Mouse (Mus musculus): ENCODE results near the gene Smad3. TPM values are rescaled to one million over a fixed set of nuclear protein-coding genes. Genes with fewer than 3 reads are reported as not detected.

Gene Smad3
- polyA plus RNA-seq, 1 experiment = 6.3 TPM

- H3K27me3 ChIP-seq (ENCODE audit: control insufficient read depth, insufficient read depth, insufficient read length) = no peaks in the 10 kb centered on the region
- no peak overlapping the region for H3K4me3 ChIP-seq (ENCODE audit: insufficient read depth, poor library complexity, severe bottlenecking)
Observed at GRCm38 (mm10) chr9:63746980-63747379, 10.8 kb downstream of the Smad3 start.

GRCm38 (mm10) chr9:63745821-63746632 is 11.8 kb downstream of the Smad3 start:
- H3K36me3 ChIP-seq (ENCODE audit: control insufficient read depth, insufficient read depth) = no peaks in the 10 kb centered on the region
- peaks cover 5% of the 10 kb centered on the region for H3K79me3 ChIP-seq (ENCODE audit: low read depth)
- H3K27me3 ChIP-seq (ENCODE audit: control insufficient read depth, insufficient read depth, insufficient read length) = no peaks in the 10 kb centered on the region
- no peak overlapping the region for H3ac ChIP-seq (ENCODE audit: control insufficient read depth, insufficient read length, low read depth)
- peaks cover 32% of the 10 kb centered on the region for H3K79me2 ChIP-seq (ENCODE audit: control insufficient read depth, insufficient read depth)
- H3K4me3 ChIP-seq (ENCODE audit: insufficient read depth, poor library complexity, severe bottlenecking) = no peak overlapping the region
- no peak for TF ChIP-seq CTCF (IDR thresholded peaks at IDR 0.05; ENCODE audit: control insufficient read depth, insufficient read depth, insufficient read length)
- TF ChIP-seq FOSL1 (IDR thresholded peaks at IDR 0.05; ENCODE audit: insufficient read depth, low read length, poor library complexity, severe bottlenecking) = no peak
- no peak for TF ChIP-seq USF1 (IDR thresholded peaks at IDR 0.05; ENCODE audit: low read depth)
- no peak for TF ChIP-seq MYOD1 (IDR thresholded peaks at IDR 0.05; ENCODE audit: control insufficient read depth, insufficient read length, low read depth)
- no peak for TF ChIP-seq MYOG (IDR thresholded peaks at IDR 0.05; ENCODE audit: control insufficient read depth, extremely low read depth, insufficient read length)
- TF ChIP-seq MAX (IDR thresholded peaks at IDR 0.05) = no peak
- no peak for TF ChIP-seq CEBPB (IDR thresholded peaks at IDR 0.05; ENCODE audit: low read depth)

More at GRCm38 (mm10) chr9:63746980-63747379, 10.8 kb downstream of the Smad3 start:
- Histone ChIP-seq H3ac (ENCODE audit: control insufficient read depth, insufficient read length, low read depth) (no peak overlapping the region), H3K79me3 (ENCODE audit: low read depth) (peaks cover 3% of the 10 kb centered on the region), H3K79me2 (ENCODE audit: control insufficient read depth, insufficient read depth) (peaks cover 31% of the 10 kb centered on the region), H3K36me3 (ENCODE audit: control insufficient read depth, insufficient read depth) (no peaks in the 10 kb centered on the region)
- TF ChIP-seq USF1 (IDR thresholded peaks at IDR 0.05; ENCODE audit: low read depth) (no peak), CEBPB (IDR thresholded peaks at IDR 0.05; ENCODE audit: low read depth) (no peak), MAX (IDR thresholded peaks at IDR 0.05) (no peak), CTCF (IDR thresholded peaks at IDR 0.05; ENCODE audit: control insufficient read depth, insufficient read depth, insufficient read length) (no peak), MYOD1 (IDR thresholded peaks at IDR 0.05; ENCODE audit: control insufficient read depth, insufficient read length, low read depth) (no peak), FOSL1 (IDR thresholded peaks at IDR 0.05; ENCODE audit: insufficient read depth, low read length, poor library complexity, severe bottlenecking) (no peak), MYOG (IDR thresholded peaks at IDR 0.05; ENCODE audit: control insufficient read depth, extremely low read depth, insufficient read length) (no peak)

DNA sequence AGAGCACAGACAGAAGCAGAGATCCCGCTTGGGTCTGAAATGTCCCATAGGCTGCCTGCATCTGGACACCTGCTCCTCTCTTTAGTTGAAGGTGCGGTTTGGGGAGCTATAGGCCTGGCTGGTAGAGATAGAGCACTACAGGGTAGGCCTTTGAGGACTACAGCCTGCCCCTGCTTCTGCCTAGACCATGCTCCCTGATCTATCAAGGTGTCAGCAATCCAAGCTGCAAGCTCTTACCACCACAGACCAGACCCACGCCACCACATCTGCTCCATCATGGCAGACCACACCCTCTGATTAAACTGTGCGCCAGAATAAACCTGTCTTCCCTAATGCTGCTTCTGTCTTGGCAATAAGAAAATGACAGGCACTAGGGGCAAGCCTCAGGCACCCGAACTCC is 13.2 kb downstream of the Smad3 start:
- Histone ChIP-seq H3K36me3 (ENCODE audit: control insufficient read depth, insufficient read depth) (peaks cover 2% of the 10 kb centered on the region), H3K27me3 (ENCODE audit: control insufficient read depth, insufficient read depth, insufficient read length) (no peaks in the 10 kb centered on the region), H3ac (ENCODE audit: control insufficient read depth, insufficient read length, low read depth) (no peak overlapping the region), H3K79me2 (ENCODE audit: control insufficient read depth, insufficient read depth) (peaks cover 43% of the 10 kb centered on the region), H3K79me3 (ENCODE audit: low read depth) (peaks cover 5% of the 10 kb centered on the region), H3K4me3 (ENCODE audit: insufficient read depth, poor library complexity, severe bottlenecking) (no peak overlapping the region)
- TF ChIP-seq USF1 (IDR thresholded peaks at IDR 0.05; ENCODE audit: low read depth) = no peak
- TF ChIP-seq CEBPB (IDR thresholded peaks at IDR 0.05; ENCODE audit: low read depth) = no peak
- TF ChIP-seq FOSL1 (IDR thresholded peaks at IDR 0.05; ENCODE audit: insufficient read depth, low read length, poor library complexity, severe bottlenecking) = no peak
- no peak for TF ChIP-seq MYOD1 (IDR thresholded peaks at IDR 0.05; ENCODE audit: control insufficient read depth, insufficient read length, low read depth)
- TF ChIP-seq MYOG (IDR thresholded peaks at IDR 0.05; ENCODE audit: control insufficient read depth, extremely low read depth, insufficient read length) = no peak
- no peak for TF ChIP-seq CTCF (IDR thresholded peaks at IDR 0.05; ENCODE audit: control insufficient read depth, insufficient read depth, insufficient read length)
- no peak for TF ChIP-seq MAX (IDR thresholded peaks at IDR 0.05)

DNA sequence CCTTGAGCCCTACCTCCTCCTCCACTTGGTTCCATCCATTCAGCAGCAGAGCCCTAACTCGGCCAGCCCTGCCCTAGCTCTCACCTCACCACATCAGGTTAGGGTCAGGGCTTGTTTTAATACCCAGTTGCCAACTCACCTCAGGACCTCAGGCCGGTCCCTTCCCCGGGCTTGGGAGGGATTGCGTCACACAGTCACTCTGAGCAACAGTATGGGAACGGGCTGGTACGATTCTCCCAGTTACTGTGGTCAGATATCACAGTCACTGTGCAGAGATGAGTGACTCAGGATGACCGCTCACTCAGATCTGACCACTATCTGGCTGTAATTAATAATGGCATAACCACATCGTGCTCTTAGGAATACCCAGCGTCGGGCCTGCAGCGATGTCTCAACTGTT is 14.0 kb downstream of the Smad3 start:
- Histone ChIP-seq H3K36me3 (ENCODE audit: control insufficient read depth, insufficient read depth) (peaks cover 9% of the 10 kb centered on the region), H3ac (ENCODE audit: control insufficient read depth, insufficient read length, low read depth) (no peak overlapping the region), H3K79me3 (ENCODE audit: low read depth) (peaks cover 5% of the 10 kb centered on the region), H3K4me3 (ENCODE audit: insufficient read depth, poor library complexity, severe bottlenecking) (no peak overlapping the region), H3K27me3 (ENCODE audit: control insufficient read depth, insufficient read depth, insufficient read length) (no peaks in the 10 kb centered on the region), H3K79me2 (ENCODE audit: control insufficient read depth, insufficient read depth) (peaks cover 51% of the 10 kb centered on the region)
- TF ChIP-seq FOSL1 (IDR thresholded peaks at IDR 0.05; ENCODE audit: insufficient read depth, low read length, poor library complexity, severe bottlenecking) (peak; percentile 68), CTCF (IDR thresholded peaks at IDR 0.05; ENCODE audit: control insufficient read depth, insufficient read depth, insufficient read length) (no peak), MYOD1 (IDR thresholded peaks at IDR 0.05; ENCODE audit: control insufficient read depth, insufficient read length, low read depth) (peak; percentile 72), CEBPB (IDR thresholded peaks at IDR 0.05; ENCODE audit: low read depth) (peak; percentile 94), MAX (IDR thresholded peaks at IDR 0.05) (peak; percentile 27)

DNA sequence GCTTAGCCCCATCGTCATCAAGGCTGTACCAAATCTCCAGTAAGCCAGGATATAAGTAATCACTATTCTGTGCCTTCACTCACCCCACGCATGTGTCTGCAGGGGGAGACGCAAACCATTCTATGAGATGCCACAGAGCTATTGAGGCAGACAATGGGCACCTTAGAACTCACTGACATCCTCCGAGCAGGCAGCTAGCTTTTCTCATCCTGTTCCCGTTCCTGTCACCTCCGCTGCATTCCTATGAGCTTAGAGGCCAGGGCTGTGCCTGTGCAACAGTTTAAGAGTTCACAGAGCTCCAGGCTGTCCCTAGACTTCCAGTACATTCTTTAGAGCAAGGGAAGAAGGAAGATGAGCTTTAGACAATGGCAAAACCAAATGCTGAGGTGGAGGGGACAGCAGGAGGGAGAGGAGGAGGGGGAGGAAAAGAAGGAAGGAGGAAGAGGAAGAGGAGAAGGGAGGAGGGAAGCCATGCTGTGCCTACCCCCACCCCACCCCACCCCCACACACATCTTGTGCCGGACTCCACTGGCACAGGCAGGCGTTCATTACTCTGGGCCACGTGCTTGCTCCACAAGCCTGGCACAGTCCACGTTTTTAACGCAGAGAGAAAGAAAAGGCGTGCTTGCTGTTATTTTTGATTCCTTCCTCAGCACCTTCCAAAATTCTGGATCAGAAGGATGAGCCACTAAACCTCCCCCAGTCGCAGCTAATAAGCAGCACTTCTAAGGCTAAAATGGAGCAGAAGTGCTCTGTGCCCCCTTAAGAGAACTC is 14.7 kb downstream of the Smad3 start:
- Histone ChIP-seq H3K79me3 (ENCODE audit: low read depth) (peaks cover 2% of the 10 kb centered on the region), H3K36me3 (ENCODE audit: control insufficient read depth, insufficient read depth) (peaks cover 9% of the 10 kb centered on the region), H3K79me2 (ENCODE audit: control insufficient read depth, insufficient read depth) (peaks cover 51% of the 10 kb centered on the region), H3ac (ENCODE audit: control insufficient read depth, insufficient read length, low read depth) (no peak overlapping the region), H3K27me3 (ENCODE audit: control insufficient read depth, insufficient read depth, insufficient read length) (no peaks in the 10 kb centered on the region), H3K4me3 (ENCODE audit: insufficient read depth, poor library complexity, severe bottlenecking) (no peak overlapping the region)
- TF ChIP-seq MYOD1 (IDR thresholded peaks at IDR 0.05; ENCODE audit: control insufficient read depth, insufficient read length, low read depth) (no peak), CEBPB (IDR thresholded peaks at IDR 0.05; ENCODE audit: low read depth) (no peak), MAX (IDR thresholded peaks at IDR 0.05) (no peak), MYOG (IDR thresholded peaks at IDR 0.05; ENCODE audit: control insufficient read depth, extremely low read depth, insufficient read length) (no peak)
